Mouse (Mus musculus) lung, adult 18-20 months (tissue): ENCODE measurements around the gene Spata2l.
"Not testable (repeated sequence)": the region's sequence is repeated elsewhere in the genome, so short reads cannot be mapped to it uniquely, and the experiment has no call there.

Experiments
- DNase-seq, 2 experiments: peaks; one replicate each; pipeline ENCODE4 v3.0.0; 2022; ENCODE audit warnings: mixed read lengths in 2 of 2

Gene Spata2l

GRCm38 (mm10) chr8:123197016-123197415, 39.0 kb downstream of the Spata2l start:
- DNase-seq: not testable (repeated sequence)

GRCm38 (mm10) chr8:123193771-123194170, 42.3 kb downstream of the Spata2l start:
- DNase-seq: no peak

GRCm38 (mm10) chr8:123191908-123192307, 44.1 kb downstream of the Spata2l start:
- no peak for DNase-seq

GRCm38 (mm10) chr8:123190678-123191077, 45.4 kb downstream of the Spata2l start:
- peak; percentile 65 to 70 for DNase-seq

- no peak for DNase-seq
Observed at GRCm38 (mm10) chr8:123188841-123189240, 47.2 kb downstream of the Spata2l start.

- no peak for DNase-seq
Observed at GRCm38 (mm10) chr8:123188006-123188405, 48.0 kb downstream of the Spata2l start.

GRCm38 (mm10) chr8:123185566-123186409, 50.2 kb downstream of the Spata2l start, which contains the start of gene Dpep1:
TSS of gene Dpep1 (plus strand) at chr8:123186242.
- peak; percentile 58 to 79 for DNase-seq

- DNase-seq: peak; percentile 31 to 52
Observed at GRCm38 (mm10) chr8:123181391-123181790, 54.6 kb downstream of the Spata2l start.
